Mouse (Mus musculus) frontal cortex, postnatal 10 days (tissue): ENCODE measurements at regions not wholly inside any gene's neighbourhood (a gene's known extent, or its start where the extent isn't known, plus 50 kb on each side); places are given as distances from the start of the nearest gene placed in this dataset.

Source experiments
- DNase-seq, 2 experiments: peaks; one replicate each; pipeline ENCODE4 v3.0.0; 2022; ENCODE audit warnings: low spot score in 2 of 2, mixed read lengths in 1 of 2

DNA sequence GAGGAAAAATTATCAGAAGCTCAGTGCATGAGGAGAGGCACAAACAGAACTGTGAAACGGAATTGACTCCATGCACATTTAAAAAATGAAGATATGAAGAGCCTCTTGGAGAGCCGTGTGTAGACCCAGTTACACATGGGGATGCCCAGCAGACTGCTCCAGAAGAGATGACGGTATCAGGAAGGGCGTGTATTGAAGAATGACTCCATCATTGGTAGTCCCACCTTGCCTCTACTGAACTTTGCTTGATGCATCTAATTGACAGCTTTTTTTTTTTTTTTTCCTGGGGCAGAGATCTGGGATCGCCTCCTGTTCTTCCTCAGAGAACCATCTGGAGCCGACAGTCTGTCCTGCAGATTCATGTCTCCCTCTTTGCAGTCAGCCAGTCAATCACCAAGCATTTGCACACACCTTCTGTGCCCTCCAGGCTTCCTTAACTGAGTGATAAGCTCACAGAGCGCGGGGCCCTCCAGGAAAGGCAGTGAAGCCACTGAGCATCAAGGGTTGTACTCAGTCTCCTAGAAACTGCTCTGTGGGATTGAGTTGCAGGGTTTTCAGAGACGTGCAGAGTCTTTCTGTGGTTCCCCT, 57.6 kb upstream of the D1Pas1 start:
- no peak for DNase-seq

DNA sequence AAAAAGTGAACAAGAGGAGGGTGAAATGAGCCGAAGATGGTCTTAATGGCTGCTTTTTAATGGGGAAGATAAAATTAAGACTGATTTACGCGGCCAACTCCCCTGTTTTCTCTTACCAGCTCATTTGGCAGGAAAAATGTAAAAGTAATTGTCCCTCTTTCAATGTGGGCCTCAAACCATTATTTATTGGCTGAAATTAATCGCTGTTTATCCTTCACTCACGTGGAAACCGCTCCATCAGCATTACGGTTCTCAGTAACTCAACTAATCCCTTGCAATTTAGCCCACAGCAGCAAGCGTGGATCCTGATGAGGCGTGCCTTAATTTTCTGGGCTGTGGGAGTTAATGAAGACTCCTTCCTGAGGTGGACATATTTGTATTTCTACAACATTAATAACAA, 58.1 kb upstream of the D1Pas1 start:
- DNase-seq = no peak

DNA sequence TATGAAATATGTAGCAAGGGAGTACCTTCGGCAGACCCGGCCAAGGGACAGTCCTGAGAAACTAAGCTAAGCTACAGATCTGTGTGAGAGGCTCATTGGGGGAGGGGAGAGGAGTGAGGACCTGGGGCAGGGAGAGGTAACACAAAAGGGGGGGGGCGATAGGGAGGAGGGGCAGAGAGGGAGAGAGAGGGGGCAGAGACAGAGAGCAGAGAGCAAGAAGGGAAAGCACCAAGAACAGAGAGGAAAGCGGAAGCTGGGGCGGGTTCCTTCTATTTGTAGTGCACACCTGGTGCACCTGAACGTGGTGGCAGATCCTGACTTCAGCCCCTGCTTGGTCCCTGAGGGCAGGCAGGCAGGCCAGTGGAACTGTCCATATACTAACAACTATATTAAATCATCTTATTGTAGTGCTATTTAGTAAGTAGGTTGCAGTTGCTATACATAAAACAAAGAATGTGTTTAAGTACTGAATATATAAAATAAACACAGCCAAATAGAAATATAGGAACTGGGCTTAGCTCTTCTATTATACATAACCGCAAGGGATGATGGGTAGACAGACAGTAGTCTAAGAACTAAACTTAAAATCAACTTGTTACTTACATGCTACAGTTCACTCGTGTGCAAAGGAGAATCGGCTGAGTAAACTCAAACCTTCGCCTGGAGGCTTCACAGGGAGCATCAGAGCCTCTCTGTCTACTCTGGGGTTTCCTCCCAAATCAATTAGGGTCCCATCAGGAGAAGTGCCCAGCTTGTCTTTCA, 59.6 kb upstream of the D1Pas1 start:
- DNase-seq = no peak

GRCm38 (mm10) chr1:186905942-186906341, 61.3 kb upstream of the D1Pas1 start:
- no peak for DNase-seq

DNA sequence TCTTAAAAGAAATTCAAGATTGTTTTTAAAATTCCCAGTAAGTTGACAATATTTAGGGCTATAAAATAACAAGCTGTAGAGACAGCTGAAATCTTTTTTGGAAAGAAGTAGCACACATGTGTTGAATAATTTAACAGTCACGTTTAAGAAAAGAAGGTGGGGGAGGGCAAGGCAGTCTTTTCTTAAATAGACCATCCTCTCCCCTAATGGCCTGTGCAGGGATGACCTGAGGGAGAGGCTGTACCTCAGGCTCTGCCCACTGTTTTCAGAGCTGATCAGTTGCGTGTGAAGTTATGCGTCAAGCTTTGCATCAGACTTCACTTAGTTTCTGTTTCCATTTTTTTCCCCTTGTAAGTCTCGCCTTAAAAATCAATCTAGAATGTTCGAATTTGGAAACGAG, 65.7 kb upstream of the D1Pas1 start:
- DNase-seq = no peak

GRCm38 (mm10) chr1:186898203-186898602, 69.0 kb upstream of the D1Pas1 start:
- DNase-seq = no peak

- no peak for DNase-seq
These were observed 77.7 kb upstream of the D1Pas1 start for GRCm38 (mm10) chr1:186889584-186889852.

- DNase-seq = no peak
These were observed 78.2 kb upstream of the D1Pas1 start for GRCm38 (mm10) chr1:186888767-186889583.

DNA sequence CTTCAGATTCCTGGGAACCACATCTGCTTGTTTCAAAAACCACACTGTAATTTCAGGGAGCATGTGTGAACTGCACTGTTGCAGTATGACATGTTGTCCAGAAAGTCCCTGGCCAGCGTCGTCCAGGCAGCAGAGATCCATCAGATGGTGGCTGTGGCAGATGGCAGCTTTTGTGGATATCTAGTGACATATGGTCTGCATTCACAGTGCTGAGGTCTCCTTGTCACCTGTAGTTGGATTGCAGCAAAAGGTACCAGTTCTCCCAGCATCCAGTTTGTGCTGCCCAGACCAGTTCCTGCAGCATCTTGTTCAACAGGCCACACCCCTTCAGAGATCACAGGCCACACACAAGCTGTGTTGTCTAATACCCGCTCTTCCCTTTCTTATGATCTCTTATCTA, 80.1 kb upstream of the D1Pas1 start:
- no peak for DNase-seq

DNA sequence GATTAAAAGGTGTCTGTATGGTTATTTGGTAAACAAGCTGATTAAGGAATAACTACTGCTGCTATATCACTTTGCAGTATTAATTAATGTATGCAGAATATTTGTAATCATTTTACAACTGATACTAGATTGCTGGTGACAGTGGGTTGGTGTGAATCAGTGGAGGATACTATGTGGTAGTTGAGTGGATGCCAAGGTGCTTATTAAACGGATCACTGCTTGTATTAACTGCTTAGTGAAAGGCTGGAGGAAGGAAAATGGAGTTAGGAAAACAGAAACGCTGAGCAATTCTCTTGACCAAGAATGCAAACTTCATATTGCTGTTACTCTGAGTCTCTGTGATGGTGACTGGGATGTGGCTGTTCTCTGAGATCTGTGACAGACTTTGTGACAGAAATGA, 86.8 kb upstream of the D1Pas1 start:
- no peak for DNase-seq

DNA sequence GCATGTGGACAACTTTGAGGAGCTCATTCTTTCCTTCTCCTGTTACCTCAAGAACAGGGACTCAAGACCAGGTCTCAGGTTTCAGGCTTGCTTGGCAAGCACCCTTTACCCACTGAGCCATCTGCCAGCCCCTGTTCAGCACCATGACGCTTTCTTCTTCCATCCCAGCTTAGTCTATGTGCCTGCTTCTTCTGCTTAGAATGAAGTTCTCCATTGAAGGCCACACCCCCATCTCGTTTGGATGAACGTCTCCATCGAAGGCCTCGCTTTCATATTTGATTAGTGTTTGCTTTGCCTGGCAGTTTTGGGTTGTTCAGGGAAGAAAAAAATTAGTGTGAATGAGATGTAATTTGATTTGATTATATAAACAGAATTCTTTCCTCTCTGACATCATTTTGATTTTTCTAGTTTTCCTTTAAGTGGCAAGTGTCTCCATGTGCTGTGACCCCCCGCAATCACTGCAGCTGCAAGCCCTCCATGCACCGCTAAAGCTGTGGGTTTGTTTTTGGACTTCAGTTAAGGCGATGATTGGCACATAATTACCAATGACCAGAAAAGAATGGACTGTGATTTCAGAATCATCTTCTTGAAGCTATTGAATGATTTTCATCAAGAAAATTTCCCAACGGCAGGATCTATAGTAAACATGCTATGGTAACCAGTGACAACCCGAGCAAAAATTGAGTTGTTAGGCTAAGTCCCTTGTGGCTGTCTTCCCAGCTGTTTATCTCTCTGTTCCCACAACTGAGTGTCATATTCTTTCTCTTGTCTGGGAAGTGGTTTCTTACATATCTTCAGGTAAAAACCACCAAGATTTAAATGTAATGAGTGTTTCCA, 106.4 kb upstream of the D1Pas1 start:
- DNase-seq = no peak

DNA sequence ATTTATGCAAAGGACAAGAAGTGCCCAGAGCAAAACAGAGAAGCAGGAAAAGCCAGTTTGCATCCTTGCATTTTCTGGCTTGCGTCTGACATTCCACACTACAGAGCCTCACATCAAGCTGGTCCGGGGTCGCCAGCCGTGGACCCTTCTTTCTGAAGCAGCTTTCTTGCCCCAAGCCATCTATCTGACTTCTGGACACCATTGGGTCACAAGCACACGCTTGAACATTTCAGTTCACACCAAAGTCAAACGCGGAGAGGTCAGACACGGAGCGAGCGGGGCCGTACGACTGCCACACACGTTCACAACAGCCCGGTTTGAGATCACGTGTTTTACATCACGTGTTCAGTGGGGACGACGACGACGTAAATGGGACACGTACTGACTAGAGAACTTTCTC, 108.9 kb upstream of the D1Pas1 start:
- no peak for DNase-seq

DNA sequence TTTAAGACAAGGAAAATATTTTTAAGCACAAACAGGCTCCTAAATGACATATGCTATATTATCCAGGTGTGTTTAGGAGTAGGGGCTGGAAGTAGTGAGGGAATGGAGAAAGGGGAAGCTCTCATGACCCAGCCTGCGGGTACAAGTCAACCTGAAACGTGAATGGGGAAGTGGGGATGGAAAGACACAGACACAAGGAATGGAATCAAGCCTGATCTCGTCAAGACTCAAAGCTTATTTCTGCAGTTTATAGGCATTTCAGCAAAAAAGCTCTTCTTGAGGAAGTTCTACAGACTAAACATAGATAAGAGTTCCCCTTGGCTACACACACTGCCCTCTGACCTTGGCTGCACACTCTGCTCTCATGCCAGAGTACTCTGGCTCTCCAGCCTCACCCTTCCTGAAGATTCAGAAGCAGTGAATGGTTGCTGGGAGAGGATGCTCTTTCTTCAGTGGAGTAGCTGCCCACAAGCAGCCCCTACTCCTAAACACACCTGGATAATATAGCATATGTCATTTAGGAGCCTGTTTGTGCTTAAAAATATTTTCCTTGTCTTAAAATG, 106.4 kb upstream of the Rrp15 start:
- DNase-seq = no peak

GRCm38 (mm10) chr1:186845256-186845655, 96.1 kb upstream of the Rrp15 start:
- DNase-seq = no peak

GRCm38 (mm10) chr1:186833896-186834800, 85.0 kb upstream of the Rrp15 start:
- DNase-seq = peak; percentile 8 to 9

DNA sequence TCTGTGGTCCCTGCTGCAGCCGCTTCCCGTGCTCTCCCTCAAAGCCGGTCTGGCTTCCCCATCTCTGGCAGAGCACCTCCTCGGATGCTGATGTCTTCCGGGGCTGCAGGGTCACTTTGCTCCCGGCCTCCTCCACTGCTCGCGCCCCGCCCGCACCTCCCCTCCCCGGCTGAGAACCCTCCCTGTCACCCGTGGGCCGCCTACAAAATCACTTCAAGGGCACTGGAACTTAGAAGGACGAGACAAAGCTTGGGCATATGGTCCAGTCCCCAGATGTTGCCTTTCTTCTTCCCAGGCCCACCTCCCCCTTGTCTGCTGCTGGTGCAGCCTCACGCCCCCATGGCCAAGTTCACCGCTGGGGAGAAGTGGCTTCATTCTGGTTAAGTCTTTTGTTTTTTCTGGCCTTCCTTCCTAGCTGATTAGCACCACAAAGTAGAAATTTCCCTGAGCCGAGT, 84.3 kb upstream of the Rrp15 start:
- no peak for DNase-seq

- DNase-seq = peak in 1 of 2 experiments; percentile 22
These were observed 78.6 kb upstream of the Rrp15 start for GRCm38 (mm10) chr1:186827773-186828172.

DNA sequence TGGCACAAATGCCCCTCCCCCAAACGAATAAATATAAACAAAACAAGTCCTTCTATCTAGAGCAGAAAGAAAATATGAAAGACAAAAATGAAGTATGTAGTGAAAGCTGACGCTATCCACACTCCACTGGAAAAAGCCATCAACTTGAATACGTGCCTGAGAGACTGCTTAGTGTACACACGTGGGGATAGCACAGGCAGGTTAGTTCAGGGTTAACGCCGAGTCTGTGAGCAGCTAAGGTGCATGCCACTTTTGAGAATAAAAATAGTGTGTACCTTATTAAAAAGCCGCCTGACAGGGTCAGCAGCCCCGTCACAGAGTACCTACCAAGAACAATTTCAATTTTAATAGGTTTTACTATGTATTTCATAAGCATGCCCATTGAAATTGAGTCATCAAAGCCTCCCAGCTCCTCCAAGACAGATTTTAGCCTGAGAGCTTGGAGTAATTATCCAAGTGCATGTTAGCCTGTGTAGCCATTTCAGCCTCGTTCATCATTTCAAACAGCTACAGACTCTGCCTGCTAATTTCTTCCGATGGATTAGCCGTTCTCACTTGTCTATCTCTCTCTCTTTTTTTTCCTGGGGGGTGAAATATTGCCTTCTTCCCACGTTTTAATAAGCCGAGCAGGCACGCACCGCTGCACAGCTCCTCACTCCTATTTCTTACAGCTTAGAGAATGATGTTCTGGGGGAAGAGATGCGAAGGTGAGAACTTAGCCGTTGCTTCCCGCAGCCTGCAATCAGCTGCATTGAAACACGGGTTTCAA, 59.2 kb upstream of the Rrp15 start:
- DNase-seq = no peak

GRCm38 (mm10) chr1:186804451-186804850, 55.3 kb upstream of the Rrp15 start:
- DNase-seq = no peak
